Mouse (Mus musculus) neural tube, embryonic 14.5 days (tissue): ENCODE data around the gene Pars2. TPM values are rescaled to one million over a fixed set of nuclear protein-coding genes. Genes with fewer than 3 reads are reported as not detected.

ENCODE experiments used
- ATAC-seq: fragments of 200-750 bp; cut with Nextera tagmentation; 2 replicates; pipeline ENCODE4 v1.8.0; 2017; ENCODE audit warnings: low read depth, mild to moderate bottlenecking, moderate TSS enrichment, moderate library complexity
- H3K27ac ChIP-seq: fragments of 300-500 bp; sonication (generic); 2 replicates; pipeline ENCODE4 v1.5.1; 2014; ENCODE audit warnings: low read depth, mild to moderate bottlenecking, control low read depth, low read length, moderate library complexity, mixed read lengths
- H3K27me3 ChIP-seq: fragments of 300-500 bp; sonication (generic); 2 replicates; pipeline ENCODE4 v1.6.1; 2014; ENCODE audit warnings: low read length; ENCODE audit not compliant: control insufficient read depth, insufficient read depth
- H3K36me3 ChIP-seq: fragments of 300-500 bp; sonication (generic); 2 replicates; pipeline ENCODE4 v1.6.1; 2014; ENCODE audit warnings: low read length, mixed read lengths; ENCODE audit not compliant: control insufficient read depth, insufficient read depth
- H3K4me1 ChIP-seq: fragments of 300-500 bp; sonication (generic); 2 replicates; pipeline ENCODE4 v1.6.1; 2014; ENCODE audit warnings: low read length; ENCODE audit not compliant: control insufficient read depth, insufficient read depth
- H3K4me2 ChIP-seq: fragments of 300-500 bp; sonication (generic); 2 replicates; pipeline ENCODE4 v1.6.1; 2014; ENCODE audit warnings: mild to moderate bottlenecking, low read depth, low read length, control low read depth
- H3K4me3 ChIP-seq: fragments of 300-500 bp; sonication (generic); 2 replicates; pipeline ENCODE4 v1.5.1; 2014; ENCODE audit warnings: low read depth, low read length, control low read depth, mixed read lengths
- H3K9ac ChIP-seq: fragments of 300-500 bp; sonication (generic); replicated peaks from 2 replicates; pipeline ENCODE4 v1.6.1; 2014; ENCODE audit warnings: low read depth, mild to moderate bottlenecking, control low read depth, low read length, mixed read lengths
- H3K9me3 ChIP-seq: fragments of 300-500 bp; sonication (generic); 2 replicates; pipeline ENCODE4 v1.6.1; 2016; ENCODE audit warnings: low read length; ENCODE audit not compliant: control insufficient read depth
- WGBS: fragments of 180-500 bp; shearing (Covaris S2); extraction: QIAGEN DNeasy Blood & Tissue Kit; methylation state at CpG from one replicate; pipeline ENCODE4 v1.1.7; 2014; 5-methylcytosine and 5-hydroxymethylcytosine counted together
- polyA plus RNA-seq: library from polyadenylated mRNA; unstranded; fragments of >200 nt; fragmentation: Nextera tagmentation; extraction: Ambion mirVana; gene quantifications from 2 replicates; pipeline ENCODE4 v1.2.1, GENCODE M21; 2014

Pars2 gene
- polyA plus RNA-seq, 1 experiment from 2014 or later: 8.8 TPM

GRCm38 (mm10) chr4:106617056-106617455, 33.8 kb upstream of the Pars2 start, which contains the start of gene Lexm:
Lexm (minus strand) TSS chr4:106617241.
- ATAC-seq: no peak
- Histone ChIP-seq H3K27me3 (peaks cover 4% of the 10 kb centered on the region), H3K27ac (no peak within 1 kb of the TSS), H3K4me1 (0 out of 2 replicates have a peak, but pooled peaks cover 3% of the 10 kb centered on the region), H3K4me2 (peak within 1 kb of the TSS; percentile 39), H3K9ac (peak within 1 kb of the TSS; percentile 41), H3K36me3 (no peaks in the 10 kb centered on the region), H3K9me3 (no peaks in the 10 kb centered on the region), H3K4me3 (no peak within 1 kb of the TSS)
- under 1% methylated on average over 19 of the region's 19 CpGs for WGBS

GRCm38 (mm10) chr4:106618898-106619297, 32.0 kb upstream of the Pars2 start:
- Histone ChIP-seq H3K27ac (no peak overlapping the region), H3K9me3 (no peaks in the 10 kb centered on the region), H3K4me1 (0 out of 2 replicates have a peak, but pooled peaks cover 3% of the 10 kb centered on the region), H3K36me3 (no peaks in the 10 kb centered on the region), H3K4me3 (no peak overlapping the region), H3K9ac (no peak overlapping the region), H3K27me3 (peaks cover 21% of the 10 kb centered on the region), H3K4me2 (no peak overlapping the region)
- ATAC-seq: no peak
- WGBS: 93% methylated on average over 4 of the region's 4 CpGs

GRCm38 (mm10) chr4:106621428-106621827, 29.4 kb upstream of the Pars2 start:
- Histone ChIP-seq H3K27me3 (peaks cover 21% of the 10 kb centered on the region), H3K4me1 (no peaks in the 10 kb centered on the region), H3K9me3 (no peaks in the 10 kb centered on the region), H3K27ac (no peak overlapping the region), H3K36me3 (no peaks in the 10 kb centered on the region), H3K4me3 (no peak overlapping the region), H3K9ac (no peak overlapping the region), H3K4me2 (no peak overlapping the region)
- WGBS: 82% methylated on average over 3 of the region's 3 CpGs
- no peak for ATAC-seq

GRCm38 (mm10) chr4:106622030-106622493, 28.8 kb upstream of the Pars2 start, which contains the start of gene Ttc22:
Ttc22 (plus strand) TSS chr4:106622432.
- WGBS: 25% methylated on average over 16 of the region's 16 CpGs
- Histone ChIP-seq H3K4me1 (no peaks in the 10 kb centered on the region), H3K27me3 (peaks cover 21% of the 10 kb centered on the region), H3K36me3 (no peaks in the 10 kb centered on the region), H3K4me3 (no peak within 1 kb of the TSS), H3K9ac (no peak within 1 kb of the TSS), H3K9me3 (no peaks in the 10 kb centered on the region), H3K4me2 (no peak within 1 kb of the TSS), H3K27ac (no peak within 1 kb of the TSS)
- no peak for ATAC-seq

- Histone ChIP-seq H3K4me1 (no peaks in the 10 kb centered on the region), H3K4me3 (no peak overlapping the region), H3K9me3 (no peaks in the 10 kb centered on the region), H3K9ac (no peak overlapping the region), H3K36me3 (no peaks in the 10 kb centered on the region), H3K27ac (no peak overlapping the region), H3K4me2 (no peak overlapping the region), H3K27me3 (peaks cover 21% of the 10 kb centered on the region)
- WGBS: 39% methylated on average over 27 of the region's 28 CpGs
- ATAC-seq: no peak
Measured at GRCm38 (mm10) chr4:106622712-106623111, 28.2 kb upstream of the Pars2 start.

- Histone ChIP-seq H3K4me2 (no peak overlapping the region), H3K27me3 (peaks cover 21% of the 10 kb centered on the region), H3K9ac (no peak overlapping the region), H3K27ac (no peak overlapping the region), H3K9me3 (no peaks in the 10 kb centered on the region), H3K4me1 (no peaks in the 10 kb centered on the region), H3K4me3 (no peak overlapping the region), H3K36me3 (no peaks in the 10 kb centered on the region)
- 94% methylated on average over 10 of the region's 10 CpGs for WGBS
- no peak for ATAC-seq
Measured at GRCm38 (mm10) chr4:106624271-106624670, 26.6 kb upstream of the Pars2 start.

- Histone ChIP-seq H3K9me3 (no peaks in the 10 kb centered on the region), H3K27ac (no peak overlapping the region), H3K4me2 (no peak overlapping the region), H3K27me3 (peaks cover 9% of the 10 kb centered on the region), H3K9ac (no peak overlapping the region), H3K36me3 (no peaks in the 10 kb centered on the region), H3K4me3 (no peak overlapping the region), H3K4me1 (peaks cover 9% of the 10 kb centered on the region)
- no peak for ATAC-seq
- WGBS: 74% methylated on average over 5 of the region's 5 CpGs
Measured at GRCm38 (mm10) chr4:106627809-106628208, 23.1 kb upstream of the Pars2 start.

- WGBS: 62% methylated on average over 9 of the region's 9 CpGs
- Histone ChIP-seq H3K4me2 (no peak overlapping the region), H3K9ac (no peak overlapping the region), H3K27ac (no peak overlapping the region), H3K4me1 (peaks cover 11% of the 10 kb centered on the region), H3K36me3 (no peaks in the 10 kb centered on the region), H3K4me3 (no peak overlapping the region), H3K9me3 (no peaks in the 10 kb centered on the region), H3K27me3 (no peaks in the 10 kb centered on the region)
- ATAC-seq: no peak
Measured at GRCm38 (mm10) chr4:106628650-106629360, 22.1 kb upstream of the Pars2 start.

- WGBS: 78% methylated on average over 5 of the region's 5 CpGs
Measured at GRCm38 (mm10) chr4:106629374-106629773, 21.5 kb upstream of the Pars2 start.

More at GRCm38 (mm10) chr4:106629374-106629773, 21.5 kb upstream of the Pars2 start:
- Histone ChIP-seq H3K36me3 (no peaks in the 10 kb centered on the region), H3K27me3 (no peaks in the 10 kb centered on the region), H3K4me2 (no peak overlapping the region), H3K9ac (no peak overlapping the region), H3K4me3 (no peak overlapping the region), H3K9me3 (no peaks in the 10 kb centered on the region), H3K27ac (no peak overlapping the region), H3K4me1 (peaks cover 17% of the 10 kb centered on the region)
- ATAC-seq: no peak
